Mouse (Mus musculus) adrenal gland, adult 8-10 months (tissue): ENCODE data around the gene Nav2. TPM values are rescaled to one million over a fixed set of nuclear protein-coding genes. Genes with fewer than 3 reads are reported as not detected.

Source experiments
- DNase-seq: peaks from one replicate; pipeline ENCODE4 v3.0.0; 2022
- total RNA-seq, 4 experiments: library from RNA; stranded (reverse); gene quantifications; 2 replicates each; pipeline ENCODE4 v1.2.4; 2022

Gene Nav2
- total RNA-seq, 4 experiments from 2014 or later: 5.1 to 13.7 (median 9.1) TPM

DNA sequence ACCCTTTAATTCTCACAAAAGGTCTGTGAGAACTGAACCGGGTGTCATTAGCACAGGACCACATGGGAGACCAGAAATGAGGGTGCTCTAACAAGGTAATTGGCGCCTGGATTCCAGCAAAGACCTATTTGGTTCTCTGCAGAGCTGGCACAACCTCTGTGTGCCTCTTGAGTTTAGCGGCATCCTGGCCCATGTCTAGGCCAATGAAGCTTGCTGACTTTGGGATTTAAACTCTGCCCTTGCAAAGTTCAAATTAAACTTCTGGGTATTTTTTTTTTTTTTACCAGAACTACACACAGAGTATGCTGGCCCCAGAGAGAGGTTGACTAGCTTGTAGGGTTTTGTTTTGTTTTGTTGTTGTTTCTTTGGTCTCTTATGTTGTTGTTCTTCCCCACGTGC, 617.6 kb downstream of the Nav2 start:
- DNase-seq: no peak

DNA sequence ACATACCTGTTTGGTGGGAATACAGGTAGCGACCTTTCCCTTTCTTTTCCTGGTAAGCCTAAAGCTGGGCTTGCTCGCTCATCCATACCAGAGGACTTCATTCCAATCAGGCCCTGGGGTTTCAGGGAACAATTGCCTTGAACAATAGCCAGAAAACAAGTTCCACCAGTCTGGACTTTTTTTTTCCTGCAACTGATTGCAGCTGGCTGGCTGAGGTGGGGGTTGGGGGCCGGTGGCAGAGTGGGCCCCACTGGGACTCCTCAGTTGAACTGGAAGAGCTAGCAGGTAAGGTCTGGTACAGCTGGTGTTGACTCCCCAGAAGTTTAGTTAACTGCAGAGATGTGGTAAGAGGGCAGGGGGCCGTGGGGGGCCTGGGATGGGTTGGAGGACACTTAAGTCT, 619.0 kb downstream of the Nav2 start:
- no peak for DNase-seq

DNA sequence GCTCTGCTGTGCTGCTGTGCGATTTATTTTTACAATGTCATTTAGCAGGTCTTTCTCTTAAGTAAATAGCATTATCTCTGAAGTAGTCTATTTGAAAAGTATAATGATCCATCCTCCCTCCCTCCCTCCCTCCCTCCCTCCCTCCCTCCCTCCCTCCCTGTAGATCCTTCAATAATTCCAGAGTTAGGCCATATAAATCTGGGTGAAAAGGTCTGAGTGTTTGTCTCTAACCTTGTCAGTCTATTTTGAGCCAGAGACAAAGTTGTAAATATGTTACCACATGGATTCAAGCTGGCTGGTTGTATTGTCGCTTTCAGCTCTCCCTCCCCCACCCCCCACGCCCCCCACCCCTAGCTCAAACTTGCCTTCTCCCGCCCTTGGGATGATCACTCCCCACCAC, 619.4 kb downstream of the Nav2 start:
- no peak for DNase-seq

GRCm38 (mm10) chr7:49529498-49529897, 621.0 kb downstream of the Nav2 start:
- no peak for DNase-seq

- no peak for DNase-seq
Measured at GRCm38 (mm10) chr7:49533571-49533970, 625.1 kb downstream of the Nav2 start.

DNA sequence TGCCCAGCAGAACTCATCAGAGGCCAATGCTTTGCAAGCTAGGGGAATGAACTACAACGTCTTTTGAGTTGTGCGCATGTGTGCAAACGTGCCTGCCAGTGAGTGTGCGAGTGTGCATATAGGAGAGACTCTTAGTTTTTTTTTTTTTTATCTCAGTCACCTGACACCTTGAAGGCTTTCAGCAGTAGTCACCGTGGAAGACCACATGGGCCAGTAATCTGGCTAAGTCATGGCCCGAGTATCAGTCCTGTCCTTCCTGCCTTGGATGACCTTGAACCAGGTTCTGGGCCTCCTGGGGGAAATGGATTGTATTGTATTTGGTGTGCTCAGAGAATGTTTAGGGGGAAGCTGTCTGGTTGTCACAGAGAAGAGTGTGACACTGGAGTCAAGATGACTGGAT, 625.7 kb downstream of the Nav2 start:
- no peak for DNase-seq

DNA sequence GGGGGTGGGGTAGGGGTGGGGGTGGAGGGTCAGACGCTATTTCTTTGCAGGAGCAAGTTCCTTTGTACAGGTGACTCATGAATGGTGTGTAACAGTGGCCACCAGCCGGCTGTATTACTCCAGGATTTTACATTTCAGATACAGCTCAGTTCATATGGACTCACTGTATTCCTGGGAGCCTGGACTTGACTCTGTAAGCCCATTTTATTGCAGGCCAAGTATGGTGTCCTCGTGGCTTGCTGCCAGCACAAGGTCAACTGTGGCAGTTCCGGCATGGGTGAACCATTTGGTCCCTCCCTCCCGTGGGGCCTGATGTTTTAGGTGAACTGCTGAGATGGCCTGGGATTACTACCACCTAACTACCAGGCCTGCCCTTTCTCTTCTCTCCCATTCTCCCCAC, 629.8 kb downstream of the Nav2 start:
- DNase-seq: no peak

- DNase-seq: no peak
Measured at GRCm38 (mm10) chr7:49540181-49540580, 631.7 kb downstream of the Nav2 start.

GRCm38 (mm10) chr7:49542135-49542534, 633.6 kb downstream of the Nav2 start:
- no peak for DNase-seq

DNA sequence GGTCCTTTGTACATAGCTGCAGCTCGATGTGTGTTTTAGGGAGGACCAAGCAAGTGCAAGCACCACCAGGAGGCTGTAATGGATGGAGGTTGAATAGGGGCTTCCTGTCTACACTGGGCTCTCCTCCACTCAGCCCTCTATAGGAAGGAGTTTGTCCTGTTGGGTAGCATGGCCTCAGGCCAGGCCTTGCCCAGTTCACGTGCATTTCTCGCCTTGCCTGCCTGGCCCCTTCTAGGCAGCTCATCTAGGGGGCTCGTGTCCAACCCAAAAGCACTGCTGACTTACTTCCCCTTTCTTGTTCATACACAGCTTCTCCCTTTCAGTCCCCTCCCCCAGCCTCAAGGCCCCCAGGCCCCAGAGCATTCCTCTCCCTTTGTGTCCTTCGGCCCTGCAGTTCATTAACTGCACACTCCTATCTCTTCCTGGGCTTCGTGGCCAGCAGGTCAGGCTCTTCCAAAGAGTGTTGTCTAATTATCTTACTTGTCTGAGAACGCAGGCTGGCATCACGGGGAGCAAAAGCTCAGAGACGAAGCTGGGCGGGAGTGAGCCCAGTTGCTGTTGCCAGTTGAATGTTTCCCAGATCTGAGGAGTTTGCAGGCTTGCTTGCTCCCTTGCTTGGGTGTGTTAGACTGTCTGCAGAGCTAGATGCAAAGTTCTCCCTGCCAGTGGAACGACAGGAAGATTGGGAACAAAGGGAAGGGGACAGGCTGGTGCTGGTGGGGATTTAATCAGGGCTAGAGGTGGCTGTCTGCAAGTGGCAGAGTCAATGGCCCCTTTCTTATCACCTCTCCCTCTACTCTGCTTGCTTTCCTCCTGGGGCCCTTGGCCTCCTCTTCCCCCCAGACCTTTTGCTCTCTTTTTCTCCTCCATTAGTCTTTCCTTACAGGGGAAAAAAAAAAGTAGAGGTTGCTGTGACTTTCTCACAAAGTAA, 636.5 kb downstream of the Nav2 start:
- DNase-seq: no peak

GRCm38 (mm10) chr7:49545706-49546097, 637.2 kb downstream of the Nav2 start:
- DNase-seq: no peak

DNA sequence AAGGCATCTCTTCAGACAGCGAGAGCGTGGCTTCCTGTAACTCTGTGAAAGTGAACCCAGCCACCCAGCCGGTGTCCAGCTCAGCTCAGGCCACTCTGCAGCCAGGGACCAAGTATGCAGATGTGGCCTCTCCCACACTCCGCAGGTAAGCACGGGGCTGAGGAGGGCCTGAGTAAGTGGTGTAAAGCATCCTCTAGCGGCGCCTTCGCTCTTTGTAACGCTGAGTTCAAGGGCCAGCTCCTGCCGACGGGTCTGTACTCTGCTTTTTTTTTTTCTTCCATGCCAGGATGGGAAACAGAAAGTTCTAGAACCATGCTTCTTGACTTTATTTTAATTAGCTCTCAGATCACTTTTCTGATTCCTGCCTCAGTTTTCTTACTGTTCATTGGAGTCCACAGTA, 639.9 kb downstream of the Nav2 start:
- no peak for DNase-seq

DNA sequence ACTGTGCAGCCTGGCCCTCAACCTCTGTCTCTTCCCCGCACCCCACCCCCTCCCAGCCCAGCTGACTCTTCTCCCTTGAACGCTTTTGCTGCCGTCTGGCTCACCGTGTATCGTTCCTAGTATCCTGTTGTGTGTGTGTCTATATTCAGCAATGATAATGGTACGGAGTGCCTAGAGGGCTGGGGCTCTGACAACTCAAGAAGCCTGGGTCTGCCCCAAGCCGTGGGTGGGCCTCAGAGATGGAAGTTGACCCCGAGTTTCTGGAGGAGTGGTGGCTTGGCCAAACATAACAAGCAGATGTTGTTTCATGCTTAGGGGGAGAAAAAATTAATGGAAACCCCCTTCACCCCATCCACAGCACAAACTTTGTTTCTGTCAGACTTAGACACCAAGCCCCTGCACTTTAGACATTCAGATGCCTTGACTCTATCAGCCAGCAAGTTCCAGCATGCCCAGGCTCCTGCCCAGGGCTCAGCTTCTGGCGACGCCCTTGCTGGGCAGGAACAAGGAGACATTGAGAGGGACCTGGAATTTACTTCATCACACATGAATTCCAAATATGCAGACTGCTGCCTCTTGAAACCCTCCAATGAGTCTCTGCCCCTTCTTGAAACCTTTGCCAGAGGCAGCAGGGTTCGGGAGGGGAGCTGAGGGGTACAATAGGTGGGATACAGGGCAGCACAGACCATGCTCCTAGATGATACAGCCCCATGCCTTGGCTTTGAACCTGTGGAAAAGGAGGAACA, 644.9 kb downstream of the Nav2 start:
- no peak for DNase-seq

DNA sequence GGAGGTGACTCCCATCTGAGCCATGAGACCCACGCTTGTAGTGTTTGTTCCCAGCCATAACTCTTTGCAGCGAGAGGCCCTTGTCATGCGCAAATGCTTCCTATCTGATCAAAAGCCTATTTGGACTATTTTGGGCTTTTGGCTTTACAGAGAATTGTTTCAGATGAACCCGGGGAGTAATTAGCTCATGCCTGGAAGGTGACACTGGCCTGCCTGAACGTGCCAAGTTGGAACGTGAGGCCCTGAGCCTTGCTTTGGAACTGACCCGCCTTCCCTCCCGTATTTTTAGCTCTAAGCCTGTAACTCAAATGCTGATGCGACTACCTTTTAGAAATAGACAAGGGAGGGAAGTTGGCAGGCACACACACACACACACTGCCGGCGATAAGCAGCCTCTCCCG, 649.7 kb downstream of the Nav2 start:
- no peak for DNase-seq

- no peak for DNase-seq
Measured at GRCm38 (mm10) chr7:49558895-49559294, 650.4 kb downstream of the Nav2 start.

DNA sequence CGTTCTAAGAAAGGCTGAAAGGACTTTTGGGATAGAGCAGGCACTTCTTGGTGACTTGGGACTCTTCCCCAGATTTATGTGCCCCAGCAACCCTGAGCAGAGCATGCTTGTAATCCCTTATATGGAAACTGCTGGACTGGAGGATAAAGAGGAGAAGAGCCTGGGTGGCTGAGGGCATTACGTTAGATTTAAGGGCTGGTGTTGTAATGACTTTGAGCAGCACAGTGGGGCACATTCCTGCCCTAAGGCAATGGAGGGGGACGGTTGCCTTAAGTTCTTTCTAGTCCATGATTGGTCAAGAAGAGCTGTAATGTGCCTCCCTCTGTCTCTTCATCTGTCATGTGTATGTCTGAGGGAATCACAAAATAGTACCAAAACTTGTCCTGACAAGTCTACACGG, 651.5 kb downstream of the Nav2 start:
- DNase-seq: no peak

DNA sequence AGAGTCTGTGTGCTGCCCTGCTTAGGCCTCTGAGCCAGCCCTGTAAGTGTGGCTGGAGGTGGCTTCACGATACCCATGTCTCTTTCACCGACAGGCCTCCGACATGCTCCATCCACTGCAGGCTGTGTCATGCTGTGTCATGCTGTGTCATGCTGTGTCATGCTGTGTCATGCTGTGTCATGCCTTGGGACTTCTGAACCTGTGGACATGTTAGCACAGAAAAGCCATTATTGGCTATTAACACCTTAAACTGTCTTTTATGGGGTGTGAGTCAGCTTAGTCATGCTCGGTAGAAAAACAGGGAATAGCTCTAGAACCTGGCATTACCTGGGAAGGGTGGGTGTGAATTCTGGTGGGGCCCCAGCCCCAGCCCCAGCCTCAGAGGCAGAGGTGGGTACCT, 653.9 kb downstream of the Nav2 start:
- no peak for DNase-seq

- DNase-seq: no peak
Measured at GRCm38 (mm10) chr7:49562851-49563250, 654.3 kb downstream of the Nav2 start.

DNA sequence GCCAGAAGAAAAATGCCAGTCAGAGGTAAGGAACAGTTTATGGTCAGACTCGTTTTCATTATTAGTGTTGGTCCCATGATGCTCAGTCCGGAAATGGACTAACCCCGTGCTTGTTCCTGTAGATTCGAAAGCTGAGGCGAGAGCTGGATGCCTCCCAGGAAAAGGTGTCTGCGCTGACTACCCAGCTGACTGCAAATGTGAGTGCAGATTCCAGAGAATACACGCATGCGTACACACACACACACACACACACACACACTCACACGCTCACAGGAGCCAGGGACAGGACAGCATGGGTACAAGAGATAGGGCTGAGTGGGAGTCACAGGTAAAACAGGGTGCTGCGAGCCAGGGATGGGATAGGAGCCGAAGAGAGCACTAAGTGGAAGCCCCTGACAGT, 656.6 kb downstream of the Nav2 start:
- DNase-seq: no peak

- DNase-seq: no peak
Measured at GRCm38 (mm10) chr7:49565798-49566197, 657.3 kb downstream of the Nav2 start.

- no peak for DNase-seq
Measured at GRCm38 (mm10) chr7:49567346-49568034, 659.0 kb downstream of the Nav2 start.

GRCm38 (mm10) chr7:49569646-49570045, 661.1 kb downstream of the Nav2 start:
- DNase-seq: no peak

- DNase-seq: no peak
Measured at GRCm38 (mm10) chr7:49571606-49572005, 663.1 kb downstream of the Nav2 start.
